Mouse (Mus musculus): ENCODE measurements around the gene Sgpp2.

DNA sequence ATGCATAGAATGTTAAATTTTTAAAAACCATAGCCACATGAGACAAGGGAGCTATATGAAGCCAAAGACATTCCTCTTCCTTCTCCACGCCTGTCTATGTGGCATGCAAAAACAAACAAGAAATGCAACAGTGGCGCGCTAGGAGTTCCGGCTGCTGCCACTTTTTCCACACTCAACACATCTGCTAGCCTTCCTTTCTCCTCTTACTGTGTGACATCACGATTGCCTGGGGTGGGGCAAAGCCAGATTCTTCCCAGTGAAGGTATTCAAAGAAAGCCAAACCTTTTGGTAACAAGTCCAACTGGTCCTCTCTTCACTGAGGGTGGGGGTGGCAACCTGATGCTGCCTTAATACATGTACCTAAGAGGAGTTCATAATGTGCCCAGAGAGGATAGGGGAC lies 111.6 kb downstream of the Sgpp2 start:
- TF ChIP-seq CHD2 (IDR thresholded peaks at IDR 0.05; ENCODE audit: low read depth, low read length) (no peak), ZNF384 (IDR thresholded peaks at IDR 0.05; ENCODE audit: low read depth, low read length) (no peak), ZC3H11A (IDR thresholded peaks at IDR 0.05; ENCODE audit: borderline replicate concordance, low read depth, low read length) (no peak), HCFC1 (IDR thresholded peaks at IDR 0.05; ENCODE audit: borderline replicate concordance, insufficient read depth, low read length) (no peak)

Data from ES-E14 (cell line).